Mouse (Mus musculus) neural tube, embryonic 14.5 days (tissue): ENCODE measurements at regions not wholly inside any gene's neighbourhood (a gene's known extent, or its start where the extent isn't known, plus 50 kb on each side); places are given as distances from the start of the nearest gene placed in this dataset.
"Not testable (repeated sequence)": the region's sequence is repeated elsewhere in the genome, so short reads cannot be mapped to it uniquely, and the experiment has no call there.

Experiments
- ATAC-seq: fragments of 200-750 bp; cut with Nextera tagmentation; 2 replicates; pipeline ENCODE4 v1.8.0; 2017; ENCODE audit warnings: low read depth, mild to moderate bottlenecking, moderate TSS enrichment, moderate library complexity
- H3K27ac ChIP-seq: fragments of 300-500 bp; sonication (generic); 2 replicates; pipeline ENCODE4 v1.5.1; 2014; ENCODE audit warnings: low read depth, mild to moderate bottlenecking, control low read depth, low read length, moderate library complexity, mixed read lengths
- H3K27me3 ChIP-seq: fragments of 300-500 bp; sonication (generic); 2 replicates; pipeline ENCODE4 v1.6.1; 2014; ENCODE audit warnings: low read length; ENCODE audit not compliant: control insufficient read depth, insufficient read depth
- H3K36me3 ChIP-seq: fragments of 300-500 bp; sonication (generic); 2 replicates; pipeline ENCODE4 v1.6.1; 2014; ENCODE audit warnings: low read length, mixed read lengths; ENCODE audit not compliant: control insufficient read depth, insufficient read depth
- H3K4me1 ChIP-seq: fragments of 300-500 bp; sonication (generic); 2 replicates; pipeline ENCODE4 v1.6.1; 2014; ENCODE audit warnings: low read length; ENCODE audit not compliant: control insufficient read depth, insufficient read depth
- H3K4me2 ChIP-seq: fragments of 300-500 bp; sonication (generic); 2 replicates; pipeline ENCODE4 v1.6.1; 2014; ENCODE audit warnings: mild to moderate bottlenecking, low read depth, low read length, control low read depth
- H3K4me3 ChIP-seq: fragments of 300-500 bp; sonication (generic); 2 replicates; pipeline ENCODE4 v1.5.1; 2014; ENCODE audit warnings: low read depth, low read length, control low read depth, mixed read lengths
- H3K9ac ChIP-seq: fragments of 300-500 bp; sonication (generic); replicated peaks from 2 replicates; pipeline ENCODE4 v1.6.1; 2014; ENCODE audit warnings: low read depth, mild to moderate bottlenecking, control low read depth, low read length, mixed read lengths
- H3K9me3 ChIP-seq: fragments of 300-500 bp; sonication (generic); 2 replicates; pipeline ENCODE4 v1.6.1; 2016; ENCODE audit warnings: low read length; ENCODE audit not compliant: control insufficient read depth
- WGBS: fragments of 180-500 bp; shearing (Covaris S2); extraction: QIAGEN DNeasy Blood & Tissue Kit; methylation state at CpG from one replicate; pipeline ENCODE4 v1.1.7; 2014; 5-methylcytosine and 5-hydroxymethylcytosine counted together

GRCm38 (mm10) chr4:21464456-21464855, 221.3 kb downstream of the Prdm13 start:
- 80% methylated on average over 2 of the region's 2 CpGs for whole genome bisulfite sequencing
- Histone ChIP-seq H3K36me3 (no peaks in the 10 kb centered on the region), H3K9me3 (no peaks in the 10 kb centered on the region), H3K4me1 (no peaks in the 10 kb centered on the region), H3K27ac (no peak overlapping the region), H3K4me3 (no peak overlapping the region), H3K9ac (no peak overlapping the region), H3K4me2 (no peak overlapping the region), H3K27me3 (no peaks in the 10 kb centered on the region)
- no peak for ATAC-seq

- Histone ChIP-seq H3K9me3 (no peaks in the 10 kb centered on the region), H3K4me3 (no peak overlapping the region), H3K9ac (no peak overlapping the region), H3K36me3 (no peaks in the 10 kb centered on the region), H3K4me2 (no peak overlapping the region), H3K4me1 (no peaks in the 10 kb centered on the region), H3K27me3 (no peaks in the 10 kb centered on the region), H3K27ac (no peak overlapping the region)
- no peak for ATAC-seq
These were observed 244.5 kb downstream of the Prdm13 start for GRCm38 (mm10) chr4:21441274-21441673.

GRCm38 (mm10) chr4:21436710-21437109, 249.1 kb downstream of the Prdm13 start:
- ATAC-seq: 0 out of 2 replicates have a peak, but pooled peaks have one; percentile 49
- no peak overlapping the region for H3K27ac ChIP-seq
- H3K4me1 ChIP-seq: no peaks in the 10 kb centered on the region
- H3K36me3 ChIP-seq: no peaks in the 10 kb centered on the region
- H3K9me3 ChIP-seq: no peaks in the 10 kb centered on the region
- WGBS: 31% methylated on average over 2 of the region's 2 CpGs
- H3K27me3 ChIP-seq: no peaks in the 10 kb centered on the region
- H3K4me2 ChIP-seq: no peak overlapping the region
- no peak overlapping the region for H3K4me3 ChIP-seq
- no peak overlapping the region for H3K9ac ChIP-seq

- Histone ChIP-seq H3K9ac (no peak overlapping the region), H3K36me3 (no peaks in the 10 kb centered on the region), H3K4me3 (no peak overlapping the region), H3K4me1 (no peaks in the 10 kb centered on the region), H3K27me3 (no peaks in the 10 kb centered on the region), H3K4me2 (no peak overlapping the region), H3K27ac (no peak overlapping the region), H3K9me3 (no peaks in the 10 kb centered on the region)
- no peak for ATAC-seq
These were observed 277.9 kb downstream of the Prdm13 start for GRCm38 (mm10) chr4:21407850-21408249.

- Histone ChIP-seq H3K9me3 (no peaks in the 10 kb centered on the region), H3K27ac (no peak overlapping the region), H3K4me2 (no peak overlapping the region), H3K4me3 (no peak overlapping the region), H3K9ac (no peak overlapping the region), H3K4me1 (no peaks in the 10 kb centered on the region), H3K27me3 (no peaks in the 10 kb centered on the region), H3K36me3 (no peaks in the 10 kb centered on the region)
- no peak for ATAC-seq
- 89% methylated on average over 1 of the region's 1 CpGs for WGBS
These were observed 316.4 kb downstream of the Prdm13 start for GRCm38 (mm10) chr4:21369314-21369713.

- peak; percentile 90 for ATAC-seq
- 70% methylated on average over 11 of the region's 11 CpGs for WGBS
- Histone ChIP-seq H3K9ac (no peak overlapping the region), H3K27ac (no peak overlapping the region), H3K36me3 (no peaks in the 10 kb centered on the region), H3K4me3 (no peak overlapping the region), H3K9me3 (no peaks in the 10 kb centered on the region), H3K4me1 (no peaks in the 10 kb centered on the region), H3K27me3 (no peaks in the 10 kb centered on the region), H3K4me2 (no peak overlapping the region)
These were observed 317.3 kb downstream of the Prdm13 start for GRCm38 (mm10) chr4:21368234-21369021.

GRCm38 (mm10) chr4:21321769-21322168, 364.0 kb downstream of the Prdm13 start:
- Histone ChIP-seq H3K36me3 (no peaks in the 10 kb centered on the region), H3K27ac (no peak overlapping the region), H3K4me2 (no peak overlapping the region), H3K27me3 (no peaks in the 10 kb centered on the region), H3K9me3 (no peaks in the 10 kb centered on the region), H3K4me3 (no peak overlapping the region), H3K9ac (no peak overlapping the region), H3K4me1 (no peaks in the 10 kb centered on the region)
- 59% methylated on average over 1 of the region's 1 CpGs for WGBS
- ATAC-seq: no peak

- ATAC-seq: peak; percentile 56; the same call in 1 of the 2 replicates
- 65% methylated on average over 2 of the region's 2 CpGs for WGBS
These were observed 376.5 kb downstream of the Prdm13 start for GRCm38 (mm10) chr4:21309239-21309638.

GRCm38 (mm10) chr4:21307476-21308011, 378.2 kb downstream of the Prdm13 start:
- Histone ChIP-seq H3K27ac (no peak overlapping the region), H3K4me3 (no peak overlapping the region), H3K4me1 (no peaks in the 10 kb centered on the region), H3K36me3 (no peaks in the 10 kb centered on the region), H3K27me3 (no peaks in the 10 kb centered on the region), H3K9me3 (no peaks in the 10 kb centered on the region), H3K9ac (no peak overlapping the region), H3K4me2 (no peak overlapping the region)
- no peak for ATAC-seq
- WGBS: 74% methylated on average over 3 of the region's 3 CpGs

More at GRCm38 (mm10) chr4:21309239-21309638, 376.5 kb downstream of the Prdm13 start:
- H3K4me1 ChIP-seq, H3K4me3 ChIP-seq, H3K9ac ChIP-seq, H3K36me3 ChIP-seq, H3K27ac ChIP-seq, H3K9me3 ChIP-seq, H3K27me3 ChIP-seq, H3K4me2 ChIP-seq: not testable (repeated sequence)
